Mouse (Mus musculus) liver, embryonic 11.5 days (tissue): Measurements from ENCODE around the gene Crp. TPM values are rescaled to one million over a fixed set of nuclear protein-coding genes. Genes with fewer than 3 reads are reported as not detected.
A peak's percentile ranks its signal among the peaks of the same experiment; 100 is the strongest.

Experiments
- ATAC-seq: fragments of 200-750 bp; cut with Nextera tagmentation; replicated peaks from 2 replicates; pipeline ENCODE4 v1.8.0; 2017; ENCODE audit warnings: moderate number of reproducible peaks, mild to moderate bottlenecking, moderate TSS enrichment, moderate library complexity; ENCODE audit not compliant: low FRiP score
- DNase-seq: peaks from one replicate; pipeline ENCODE4 v3.0.0-alpha.2; 2017; ENCODE audit warnings: low spot score
- H3K27ac ChIP-seq: fragments of 300-500 bp; sonication (generic); 2 replicates; pipeline ENCODE4 v1.5.1; 2014; ENCODE audit warnings: mild to moderate bottlenecking, low read depth, low read length, control low read depth
- H3K27me3 ChIP-seq: fragments of 300-500 bp; sonication (generic); replicated peaks from 2 replicates; pipeline ENCODE4 v1.6.1; 2014; ENCODE audit warnings: low read length, mixed read lengths; ENCODE audit not compliant: control insufficient read depth, insufficient read depth
- H3K36me3 ChIP-seq: fragments of 300-500 bp; sonication (generic); 2 replicates; pipeline ENCODE4 v1.6.1; 2014; ENCODE audit warnings: mild to moderate bottlenecking, low read length, moderate library complexity, mixed read lengths; ENCODE audit not compliant: control insufficient read depth, insufficient read depth
- H3K4me1 ChIP-seq: fragments of 300-500 bp; sonication (generic); replicated peaks from 2 replicates; pipeline ENCODE4 v1.6.1; 2014; ENCODE audit warnings: low read length, mixed read lengths; ENCODE audit not compliant: control insufficient read depth, insufficient read depth
- H3K4me2 ChIP-seq: fragments of 300-500 bp; sonication (generic); 2 replicates; pipeline ENCODE4 v1.6.1; 2014; ENCODE audit warnings: mild to moderate bottlenecking, control low read depth, moderate library complexity
- H3K4me3 ChIP-seq: fragments of 300-500 bp; sonication (generic); 2 replicates; pipeline ENCODE4 v1.5.1; 2014; ENCODE audit warnings: low read depth, low read length, control low read depth
- H3K9ac ChIP-seq: fragments of 300-500 bp; sonication (generic); 2 replicates; pipeline ENCODE4 v1.6.1; 2014; ENCODE audit warnings: low read depth, low read length, control low read depth
- H3K9me3 ChIP-seq: fragments of 300-500 bp; sonication (generic); 2 replicates; pipeline ENCODE4 v1.6.1; 2016; ENCODE audit warnings: low read length, inconsistent platforms, mixed read lengths; ENCODE audit not compliant: control insufficient read depth
- WGBS: fragments of 180-500 bp; shearing (Covaris S2); extraction: QIAGEN DNeasy Blood & Tissue Kit; methylation state at CpG from one replicate; pipeline ENCODE4 v1.1.7; 2014; 5-methylcytosine and 5-hydroxymethylcytosine counted together
- polyA plus RNA-seq: library from polyadenylated mRNA; unstranded; fragments of >200 nt; fragmentation: Nextera tagmentation; extraction: Ambion mirVana; gene quantifications from 2 replicates; pipeline ENCODE4 v1.2.1, GENCODE M21; 2014

The Crp gene
- 3.5 and 5.8 TPM in 2 replicates for polyA plus RNA-seq

DNA sequence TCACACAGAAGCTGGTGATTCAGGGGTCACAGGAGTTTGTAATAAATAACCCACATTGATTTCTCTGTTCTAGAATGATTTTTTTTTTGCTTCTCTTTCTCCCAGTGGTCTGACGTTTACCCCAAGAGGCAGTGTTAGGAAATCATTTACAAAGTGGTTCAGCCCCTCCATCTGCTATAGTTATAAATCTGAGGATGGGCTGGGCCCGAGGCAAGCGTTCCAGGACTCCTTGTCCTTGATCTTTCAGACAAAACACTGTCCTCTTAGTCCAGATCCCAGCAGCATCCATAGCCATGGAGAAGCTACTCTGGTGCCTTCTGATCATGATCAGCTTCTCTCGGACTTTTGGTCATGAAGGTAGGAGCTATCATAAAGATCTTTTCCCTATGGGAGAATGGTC lies at the start of gene Crp:
Gene Crp, plus strand, starts transcription at position 212 of the 400 bp plus-strand sequence.
- H3K27ac ChIP-seq: no peak within 1 kb of the TSS
- H3K4me3 ChIP-seq: no peak within 1 kb of the TSS
- no peak within 1 kb of the TSS for H3K9ac ChIP-seq
- no peaks in the 10 kb centered on the region for H3K27me3 ChIP-seq
- WGBS: 69% methylated on average over 4 of the region's 4 CpGs
- H3K36me3 ChIP-seq: no peaks in the 10 kb centered on the region
- no peaks in the 10 kb centered on the region for H3K9me3 ChIP-seq
- H3K4me1 ChIP-seq: no peaks in the 10 kb centered on the region
- DNase-seq (no peak), ATAC-seq (no peak)
- H3K4me2 ChIP-seq: no peak within 1 kb of the TSS

DNA sequence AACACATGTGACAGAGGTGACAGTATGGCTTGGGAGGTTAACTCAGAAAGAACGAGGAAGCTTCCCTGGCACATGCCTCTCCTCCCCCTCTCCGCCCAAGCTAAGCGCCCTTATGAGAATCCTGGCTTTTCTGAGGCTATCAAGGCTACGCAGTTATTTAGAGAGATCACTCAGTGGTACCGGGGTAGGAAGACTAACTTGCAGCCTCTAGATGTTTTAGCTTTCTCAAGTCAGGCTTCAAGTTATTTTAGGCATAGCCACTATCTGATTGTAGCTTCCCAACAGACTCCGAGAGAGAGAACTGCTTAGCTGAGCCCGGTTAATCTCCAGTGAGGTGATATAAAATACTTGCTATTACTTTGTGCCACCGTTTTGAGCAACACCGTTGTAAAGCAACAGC lies 48.5 kb upstream of the Crp start:
- Histone ChIP-seq H3K9ac (no peak overlapping the region), H3K4me1 (no peaks in the 10 kb centered on the region), H3K9me3 (no peaks in the 10 kb centered on the region), H3K4me3 (no peak overlapping the region), H3K27me3 (no peaks in the 10 kb centered on the region), H3K4me2 (no peak overlapping the region), H3K36me3 (no peaks in the 10 kb centered on the region), H3K27ac (no peak overlapping the region)
- WGBS: 69% methylated on average over 9 of the region's 9 CpGs
- no peak for ATAC-seq
- no peak for DNase-seq

- no peaks in the 10 kb centered on the region for H3K27me3 ChIP-seq
- H3K4me2 ChIP-seq: no peak overlapping the region
- H3K27ac ChIP-seq: no peak overlapping the region
- WGBS: 57% methylated on average over 8 of the region's 8 CpGs
- H3K4me1 ChIP-seq: no peaks in the 10 kb centered on the region
- H3K9me3 ChIP-seq: no peaks in the 10 kb centered on the region
- H3K36me3 ChIP-seq: no peaks in the 10 kb centered on the region
- H3K4me3 ChIP-seq: no peak overlapping the region
- ATAC-seq (0 out of 2 replicates have a peak, but pooled peaks have one; percentile 26), DNase-seq (no peak)
- H3K9ac ChIP-seq: no peak overlapping the region
Measured at GRCm38 (mm10) chr1:172650519-172651287, 47.2 kb upstream of the Crp start.

GRCm38 (mm10) chr1:172651288-172651987 lies 46.4 kb upstream of the Crp start:
- WGBS: 71% methylated on average over 10 of the region's 10 CpGs
- H3K4me1 ChIP-seq: no peaks in the 10 kb centered on the region
- no peak for DNase-seq
- no peaks in the 10 kb centered on the region for H3K9me3 ChIP-seq
- no peak overlapping the region for H3K4me3 ChIP-seq
- no peaks in the 10 kb centered on the region for H3K36me3 ChIP-seq
- H3K27ac ChIP-seq: no peak overlapping the region
- H3K9ac ChIP-seq: no peak overlapping the region
- no peak for ATAC-seq
- no peak overlapping the region for H3K4me2 ChIP-seq
- H3K27me3 ChIP-seq: no peaks in the 10 kb centered on the region

DNA sequence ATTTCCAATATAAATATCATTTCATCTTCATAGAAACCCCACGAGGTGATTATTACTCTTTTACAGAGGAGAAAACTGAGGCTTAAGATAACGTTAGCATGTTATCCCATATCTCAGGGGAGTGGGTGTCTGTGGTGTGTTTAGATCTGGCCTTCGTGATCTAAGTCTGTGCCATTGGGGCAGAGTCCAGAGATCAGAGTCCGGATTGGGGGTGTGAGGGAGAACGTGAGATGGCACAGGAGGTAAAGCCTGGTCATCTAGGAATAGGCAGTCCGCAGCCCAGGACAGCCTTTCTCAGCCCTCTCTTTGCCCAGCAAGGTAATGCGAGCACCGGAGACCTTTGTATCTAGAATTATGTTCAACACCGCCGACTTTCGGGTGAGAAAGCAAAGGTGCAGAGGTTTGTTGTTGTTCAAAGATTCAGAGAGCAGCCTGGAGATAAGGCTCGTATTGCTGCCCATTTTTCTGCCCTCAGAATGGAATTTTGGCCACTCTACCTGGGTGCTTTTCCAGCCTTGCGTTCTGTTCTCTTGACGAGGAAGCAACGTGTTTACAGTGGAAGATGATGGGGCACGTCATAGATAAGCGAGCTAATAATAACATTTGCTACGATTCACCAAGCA lies 45.7 kb upstream of the Crp start:
- Histone ChIP-seq H3K4me2 (no peak overlapping the region), H3K9ac (no peak overlapping the region), H3K4me1 (no peaks in the 10 kb centered on the region), H3K4me3 (no peak overlapping the region), H3K27me3 (no peaks in the 10 kb centered on the region), H3K9me3 (no peaks in the 10 kb centered on the region), H3K36me3 (no peaks in the 10 kb centered on the region), H3K27ac (no peak overlapping the region)
- 70% methylated on average over 18 of the region's 18 CpGs for WGBS
- DNase-seq: no peak
- 0 out of 2 replicates have a peak, but pooled peaks have one; percentile 22 for ATAC-seq

- 62% methylated on average over 6 of the region's 6 CpGs for WGBS
- Histone ChIP-seq H3K36me3 (no peaks in the 10 kb centered on the region), H3K27ac (no peak overlapping the region), H3K4me3 (no peak overlapping the region), H3K4me2 (no peak overlapping the region), H3K27me3 (no peaks in the 10 kb centered on the region), H3K9me3 (no peaks in the 10 kb centered on the region), H3K4me1 (no peaks in the 10 kb centered on the region), H3K9ac (no peak overlapping the region)
- no peak for ATAC-seq
- DNase-seq: no peak
Measured at GRCm38 (mm10) chr1:172653900-172654299, 44.0 kb upstream of the Crp start.

DNA sequence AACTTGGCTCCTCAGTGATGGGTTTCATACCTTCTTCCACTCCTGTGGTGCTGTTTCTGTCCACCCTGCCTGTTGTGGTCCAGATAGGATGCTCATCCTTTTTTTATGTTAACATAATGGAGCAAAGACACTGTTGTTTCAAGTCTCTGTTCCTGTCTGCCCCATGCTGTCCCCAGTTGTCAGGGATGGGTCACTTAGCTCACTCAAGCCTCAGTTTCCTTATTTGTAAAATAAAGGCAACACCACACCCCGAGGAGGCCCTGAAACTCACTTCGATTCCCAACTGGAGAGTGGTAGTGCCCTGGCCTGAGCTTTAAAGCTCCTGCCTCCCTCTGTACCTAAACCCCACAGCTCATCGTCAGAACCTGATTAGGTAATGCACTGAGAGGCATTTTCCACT lies 40.6 kb upstream of the Crp start:
- Histone ChIP-seq H3K9me3 (no peaks in the 10 kb centered on the region), H3K36me3 (no peaks in the 10 kb centered on the region), H3K27ac (no peak overlapping the region), H3K4me1 (no peaks in the 10 kb centered on the region), H3K4me3 (no peak overlapping the region), H3K4me2 (no peak overlapping the region), H3K9ac (no peak overlapping the region), H3K27me3 (no peaks in the 10 kb centered on the region)
- WGBS: 67% methylated on average over 3 of the region's 3 CpGs
- ATAC-seq: no peak
- no peak for DNase-seq

GRCm38 (mm10) chr1:172659688-172660087 lies 38.2 kb upstream of the Crp start:
- no peaks in the 10 kb centered on the region for H3K36me3 ChIP-seq
- H3K4me3 ChIP-seq: no peak overlapping the region
- no peak overlapping the region for H3K27ac ChIP-seq
- H3K9me3 ChIP-seq: no peaks in the 10 kb centered on the region
- ATAC-seq (no peak), DNase-seq (no peak)
- no peaks in the 10 kb centered on the region for H3K27me3 ChIP-seq
- H3K4me1 ChIP-seq: no peaks in the 10 kb centered on the region
- no peak overlapping the region for H3K9ac ChIP-seq
- WGBS: 79% methylated on average over 8 of the region's 8 CpGs
- H3K4me2 ChIP-seq: no peak overlapping the region
